Mouse (Mus musculus): Measurements from ENCODE around the gene Gne. TPM values are rescaled to one million over a fixed set of nuclear protein-coding genes. Genes with fewer than 3 reads are reported as not detected.
A peak's percentile ranks its signal among the peaks of the same experiment; 100 is the strongest.

Gne gene
- polyA plus RNA-seq, 1 experiment, result 20.7 TPM

- no peak for DNase-seq (ENCODE audit: low read depth)
- TF ChIP-seq CTCF (IDR thresholded peaks at IDR 0.05; ENCODE audit: borderline replicate concordance, extremely low read depth, insufficient read depth, insufficient read length) (no peak), POLR2A (IDR thresholded peaks at IDR 0.05; ENCODE audit: borderline replicate concordance, extremely low read depth, insufficient read depth, insufficient read length, poor library complexity, severe bottlenecking) (no peak)
Measured at GRCm38 (mm10) chr4:44022323-44022722, 61.7 kb downstream of the Gne start.

GRCm38 (mm10) chr4:44016791-44017190 is 67.2 kb downstream of the Gne start:
- DNase-seq (ENCODE audit: low read depth), result no peak

DNA sequence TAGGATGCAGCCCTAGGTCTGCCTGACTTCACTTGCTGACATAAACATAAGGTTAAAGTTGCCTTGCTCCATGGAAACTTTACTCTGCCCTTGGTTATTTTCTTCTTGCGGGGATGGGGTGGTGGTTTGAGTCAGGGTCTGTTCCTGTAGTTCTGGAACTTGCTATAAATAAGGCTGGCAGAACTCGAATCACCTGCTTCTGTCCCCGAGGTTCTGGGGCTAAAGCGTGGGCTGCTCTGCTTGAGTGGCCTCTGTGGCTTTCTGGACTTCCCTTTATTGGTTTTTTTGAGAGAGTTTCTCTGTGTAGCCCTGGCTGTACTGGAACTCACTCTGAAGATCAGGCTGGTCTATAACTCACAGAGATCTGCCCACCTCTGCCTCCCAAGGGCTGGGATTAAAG is 67.9 kb downstream of the Gne start:
- no peak for TF ChIP-seq POLR2A (IDR thresholded peaks at IDR 0.05; ENCODE audit: borderline replicate concordance, extremely low read depth, insufficient read depth, insufficient read length, poor library complexity, severe bottlenecking)
- no peak for TF ChIP-seq CTCF (IDR thresholded peaks at IDR 0.05; ENCODE audit: borderline replicate concordance, extremely low read depth, insufficient read depth, insufficient read length)
- no peak for DNase-seq (ENCODE audit: low read depth)

More at GRCm38 (mm10) chr4:44016791-44017190, 67.2 kb downstream of the Gne start:
- TF ChIP-seq CTCF (IDR thresholded peaks at IDR 0.05; ENCODE audit: borderline replicate concordance, extremely low read depth, insufficient read depth, insufficient read length) (no peak), POLR2A (IDR thresholded peaks at IDR 0.05; ENCODE audit: borderline replicate concordance, extremely low read depth, insufficient read depth, insufficient read length, poor library complexity, severe bottlenecking) (no peak)

GRCm38 (mm10) chr4:44013391-44014070 is 70.4 kb downstream of the Gne start:
- TF ChIP-seq CTCF (IDR thresholded peaks at IDR 0.05; ENCODE audit: borderline replicate concordance, extremely low read depth, insufficient read depth, insufficient read length) (no peak), POLR2A (IDR thresholded peaks at IDR 0.05; ENCODE audit: borderline replicate concordance, extremely low read depth, insufficient read depth, insufficient read length, poor library complexity, severe bottlenecking) (no peak)
- no peak for DNase-seq (ENCODE audit: low read depth)

GRCm38 (mm10) chr4:44012376-44013367 is 71.3 kb downstream of the Gne start:
- TF ChIP-seq CTCF (IDR thresholded peaks at IDR 0.05; ENCODE audit: borderline replicate concordance, extremely low read depth, insufficient read depth, insufficient read length) (no peak), POLR2A (IDR thresholded peaks at IDR 0.05; ENCODE audit: borderline replicate concordance, extremely low read depth, insufficient read depth, insufficient read length, poor library complexity, severe bottlenecking) (peak; percentile 69; the same call in 1 of the 2 replicates)
- DNase-seq (ENCODE audit: low read depth), result peak; percentile 99

DNA sequence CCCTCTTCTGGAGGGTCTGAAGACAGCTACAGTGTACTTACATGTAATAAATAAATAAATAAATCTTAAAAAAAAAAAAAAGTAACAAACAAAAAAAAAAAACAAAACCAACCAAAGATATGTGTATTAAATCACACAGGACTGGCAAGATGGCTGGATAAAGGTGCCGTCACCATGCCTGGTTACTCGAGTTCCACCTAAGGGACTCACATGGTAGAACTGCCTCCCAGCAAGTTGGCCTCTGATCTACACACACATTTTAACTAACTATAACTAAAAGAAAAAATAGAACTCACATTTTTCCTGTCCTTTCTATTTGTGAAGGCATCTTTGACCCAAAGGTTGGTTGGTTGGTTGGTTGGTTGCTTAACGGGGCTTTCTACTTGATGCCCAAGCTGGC is 72.2 kb downstream of the Gne start:
- TF ChIP-seq CTCF (IDR thresholded peaks at IDR 0.05; ENCODE audit: borderline replicate concordance, extremely low read depth, insufficient read depth, insufficient read length), result no peak
- no peak for TF ChIP-seq POLR2A (IDR thresholded peaks at IDR 0.05; ENCODE audit: borderline replicate concordance, extremely low read depth, insufficient read depth, insufficient read length, poor library complexity, severe bottlenecking)
- no peak for DNase-seq (ENCODE audit: low read depth)

GRCm38 (mm10) chr4:44010893-44011292 is 73.1 kb downstream of the Gne start:
- TF ChIP-seq CTCF (IDR thresholded peaks at IDR 0.05; ENCODE audit: borderline replicate concordance, extremely low read depth, insufficient read depth, insufficient read length) (no peak), POLR2A (IDR thresholded peaks at IDR 0.05; ENCODE audit: borderline replicate concordance, extremely low read depth, insufficient read depth, insufficient read length, poor library complexity, severe bottlenecking) (no peak)
- DNase-seq (ENCODE audit: low read depth), result no peak

DNA sequence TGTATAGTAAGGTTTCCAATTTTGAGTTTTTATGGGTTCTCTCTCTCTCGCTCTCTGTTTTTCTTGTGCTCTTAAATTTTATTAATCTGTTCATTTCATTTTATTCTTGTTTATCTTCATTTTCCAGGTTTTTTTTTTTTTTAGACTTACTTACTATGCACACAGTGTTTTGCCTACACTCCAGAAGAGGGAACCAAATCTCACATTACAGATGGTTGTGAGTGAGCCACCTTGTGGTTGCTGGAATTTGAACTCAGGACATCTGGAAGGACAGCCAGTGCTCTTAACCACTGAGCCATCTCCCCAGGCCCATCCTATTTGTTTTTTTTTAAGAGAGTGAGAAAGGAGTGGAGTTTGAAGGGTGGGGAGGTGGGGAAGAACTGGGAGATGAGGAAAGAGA is 73.8 kb downstream of the Gne start:
- no peak for DNase-seq (ENCODE audit: low read depth)
- no peak for TF ChIP-seq POLR2A (IDR thresholded peaks at IDR 0.05; ENCODE audit: borderline replicate concordance, extremely low read depth, insufficient read depth, insufficient read length, poor library complexity, severe bottlenecking)
- no peak for TF ChIP-seq CTCF (IDR thresholded peaks at IDR 0.05; ENCODE audit: borderline replicate concordance, extremely low read depth, insufficient read depth, insufficient read length)

DNA sequence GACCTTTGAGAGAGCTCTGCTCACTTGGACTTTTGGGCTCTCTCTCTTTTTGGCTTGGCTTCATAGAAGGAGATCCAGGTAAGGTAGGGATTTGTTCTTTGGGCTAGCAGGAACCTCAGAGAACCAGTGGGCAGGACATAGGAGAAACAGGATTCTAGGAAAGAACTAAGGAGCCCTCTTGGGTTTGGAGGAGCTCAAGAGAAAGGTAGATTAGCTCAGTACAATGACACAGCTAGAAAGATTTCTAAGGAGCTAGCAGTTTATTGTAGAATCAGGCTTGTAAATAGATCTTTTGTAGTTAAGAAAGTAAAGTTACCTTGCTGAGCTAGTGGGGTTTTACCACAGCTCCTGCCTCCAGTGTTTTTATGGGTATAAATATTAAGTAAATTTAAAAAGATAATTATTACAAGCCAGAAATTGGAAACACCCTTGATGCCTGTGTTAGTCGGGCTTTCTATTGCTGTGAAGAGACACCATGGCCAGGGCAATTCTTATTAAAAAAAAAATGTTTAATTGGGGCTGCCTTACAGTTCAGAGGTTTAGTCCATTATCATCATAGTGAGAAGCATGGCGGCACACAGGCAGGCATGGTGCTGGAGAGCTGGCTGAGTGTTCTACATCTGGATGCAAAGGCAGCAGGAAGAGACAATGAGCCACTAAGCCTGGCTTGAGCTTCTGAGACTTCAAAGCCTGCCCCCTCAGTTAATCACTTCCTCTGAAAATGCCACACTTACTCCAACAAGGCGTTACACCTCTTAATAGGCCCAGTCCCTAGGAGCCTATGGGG is 79.2 kb downstream of the Gne start:
- no peak for DNase-seq (ENCODE audit: low read depth)
- no peak for TF ChIP-seq POLR2A (IDR thresholded peaks at IDR 0.05; ENCODE audit: borderline replicate concordance, extremely low read depth, insufficient read depth, insufficient read length, poor library complexity, severe bottlenecking)
- no peak for TF ChIP-seq CTCF (IDR thresholded peaks at IDR 0.05; ENCODE audit: borderline replicate concordance, extremely low read depth, insufficient read depth, insufficient read length)

- no peak for DNase-seq (ENCODE audit: low read depth)
- TF ChIP-seq CTCF (IDR thresholded peaks at IDR 0.05; ENCODE audit: borderline replicate concordance, extremely low read depth, insufficient read depth, insufficient read length) (no peak), POLR2A (IDR thresholded peaks at IDR 0.05; ENCODE audit: borderline replicate concordance, extremely low read depth, insufficient read depth, insufficient read length, poor library complexity, severe bottlenecking) (no peak)
Measured at GRCm38 (mm10) chr4:44004126-44004525, 79.9 kb downstream of the Gne start, which contains the start of gene Clta. Clta (plus strand) TSS chr4:44004452.

- TF ChIP-seq CTCF (IDR thresholded peaks at IDR 0.05; ENCODE audit: borderline replicate concordance, extremely low read depth, insufficient read depth, insufficient read length), result no peak
- TF ChIP-seq POLR2A (IDR thresholded peaks at IDR 0.05; ENCODE audit: borderline replicate concordance, extremely low read depth, insufficient read depth, insufficient read length, poor library complexity, severe bottlenecking), result no peak
Measured at GRCm38 (mm10) chr4:44003622-44004021, 80.4 kb downstream of the Gne start.

More at GRCm38 (mm10) chr4:44003622-44004021, 80.4 kb downstream of the Gne start:
- no peak for DNase-seq (ENCODE audit: low read depth)
